Mouse (Mus musculus): ENCODE measurements around the gene Trmt5.

Trmt5 gene

GRCm38 (mm10) chr12:73245687-73246086 lies 40.8 kb downstream of the Trmt5 start:
- no peak for DNase-seq (ENCODE audit: low read depth, low spot score)
- H3K36me3 ChIP-seq (ENCODE audit: control insufficient read depth, insufficient read depth, low read length, poor library complexity, severe bottlenecking) = no peaks in the 10 kb centered on the region
- no peaks in the 10 kb centered on the region for H3K27me3 ChIP-seq (ENCODE audit: control insufficient read depth, insufficient read depth, low read length, poor library complexity, severe bottlenecking)

GRCm38 (mm10) chr12:73241960-73242359 lies 44.5 kb downstream of the Trmt5 start:
- Histone ChIP-seq H3K36me3 (ENCODE audit: control insufficient read depth, insufficient read depth, low read length, poor library complexity, severe bottlenecking) (no peaks in the 10 kb centered on the region), H3K27me3 (ENCODE audit: control insufficient read depth, insufficient read depth, low read length, poor library complexity, severe bottlenecking) (no peaks in the 10 kb centered on the region)
- no peak for DNase-seq (ENCODE audit: low read depth, low spot score)

GRCm38 (mm10) chr12:73232586-73232985 lies 53.9 kb downstream of the Trmt5 start:
- Histone ChIP-seq H3K36me3 (ENCODE audit: control insufficient read depth, insufficient read depth, low read length, poor library complexity, severe bottlenecking) (no peaks in the 10 kb centered on the region), H3K27me3 (ENCODE audit: control insufficient read depth, insufficient read depth, low read length, poor library complexity, severe bottlenecking) (no peaks in the 10 kb centered on the region)
- DNase-seq (ENCODE audit: low read depth, low spot score) = no peak

GRCm38 (mm10) chr12:73231552-73231951 lies 55.0 kb downstream of the Trmt5 start:
- DNase-seq (ENCODE audit: low read depth, low spot score) = no peak
- Histone ChIP-seq H3K27me3 (ENCODE audit: control insufficient read depth, insufficient read depth, low read length, poor library complexity, severe bottlenecking) (no peaks in the 10 kb centered on the region), H3K36me3 (ENCODE audit: control insufficient read depth, insufficient read depth, low read length, poor library complexity, severe bottlenecking) (no peaks in the 10 kb centered on the region)

GRCm38 (mm10) chr12:73230196-73230595 lies 56.3 kb downstream of the Trmt5 start:
- Histone ChIP-seq H3K36me3 (ENCODE audit: control insufficient read depth, insufficient read depth, low read length, poor library complexity, severe bottlenecking) (no peaks in the 10 kb centered on the region), H3K27me3 (ENCODE audit: control insufficient read depth, insufficient read depth, low read length, poor library complexity, severe bottlenecking) (no peaks in the 10 kb centered on the region)
- DNase-seq (ENCODE audit: low read depth, low spot score) = no peak

Data from splenic B cell, adult 2 months (primary cell).